Mouse (Mus musculus): ENCODE data around the gene Brd2. TPM values are rescaled to one million over a fixed set of nuclear protein-coding genes. Genes with fewer than 3 reads are reported as not detected.

Gene Brd2
- total and polyA plus RNA-seq, 2 experiments from 2014 or later = 124 to 233 TPM

DNA sequence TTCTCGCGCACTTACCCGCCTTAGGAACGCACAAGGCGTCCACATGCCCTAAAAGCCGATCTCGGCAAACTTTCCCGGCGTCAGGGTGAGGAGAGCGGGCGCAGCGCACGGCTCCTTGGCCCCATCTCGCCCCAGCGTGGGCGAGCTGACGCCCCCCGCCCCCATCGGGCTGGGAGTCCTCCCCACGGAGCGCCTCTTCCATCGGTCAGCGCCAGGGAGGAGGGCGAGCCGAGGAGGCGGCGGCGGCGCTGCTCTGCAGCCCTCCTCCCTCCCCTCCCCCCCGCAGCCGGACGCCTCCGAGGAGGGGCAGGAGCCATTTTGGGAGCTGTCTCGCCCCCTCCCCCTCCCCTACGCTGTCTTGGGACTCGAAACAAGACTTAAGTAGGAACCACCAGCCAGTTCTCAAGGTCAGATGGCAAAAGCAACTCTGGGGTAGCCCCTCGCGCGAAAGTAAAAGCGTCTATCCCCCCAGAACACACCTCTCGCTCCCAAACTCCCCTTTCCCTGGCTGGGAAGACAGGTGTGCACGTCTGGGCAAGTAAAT lies 2.2 kb downstream of the Brd2 start:
- 0% methylated on average over 31 of the region's 42 CpGs for WGBS
- Histone ChIP-seq H3K9ac (replicated peaks; ENCODE audit: low read length, poor library complexity, severe bottlenecking) (peak overlapping the region; percentile 93), H3K4me1 (ENCODE audit: insufficient read depth, low read length) (peaks cover 7% of the 10 kb centered on the region), H3K4me2 (ENCODE audit: low read depth, low read length, poor library complexity, severe bottlenecking) (peak overlapping the region; percentile 86), H3K36me3 (ENCODE audit: insufficient read depth, low read length) (peaks cover 14% of the 10 kb centered on the region), H3K9me3 (ENCODE audit: low read length) (no peaks in the 10 kb centered on the region), H3K27me3 (ENCODE audit: insufficient read depth, low read length) (no peaks in the 10 kb centered on the region), H3K4me3 (ENCODE audit: low read depth, low read length) (peak overlapping the region; percentile 77), H3K27ac (ENCODE audit: low read depth, low read length) (peak overlapping the region; percentile 100)
- DNase-seq (ENCODE audit: low spot score) = peak; percentile 91
- no peak for TF ChIP-seq CTCF (IDR thresholded peaks at IDR 0.05)
- peak; percentile 12; the same call in 1 of the 2 replicates for ATAC-seq (ENCODE audit: low FRiP score)

DNA sequence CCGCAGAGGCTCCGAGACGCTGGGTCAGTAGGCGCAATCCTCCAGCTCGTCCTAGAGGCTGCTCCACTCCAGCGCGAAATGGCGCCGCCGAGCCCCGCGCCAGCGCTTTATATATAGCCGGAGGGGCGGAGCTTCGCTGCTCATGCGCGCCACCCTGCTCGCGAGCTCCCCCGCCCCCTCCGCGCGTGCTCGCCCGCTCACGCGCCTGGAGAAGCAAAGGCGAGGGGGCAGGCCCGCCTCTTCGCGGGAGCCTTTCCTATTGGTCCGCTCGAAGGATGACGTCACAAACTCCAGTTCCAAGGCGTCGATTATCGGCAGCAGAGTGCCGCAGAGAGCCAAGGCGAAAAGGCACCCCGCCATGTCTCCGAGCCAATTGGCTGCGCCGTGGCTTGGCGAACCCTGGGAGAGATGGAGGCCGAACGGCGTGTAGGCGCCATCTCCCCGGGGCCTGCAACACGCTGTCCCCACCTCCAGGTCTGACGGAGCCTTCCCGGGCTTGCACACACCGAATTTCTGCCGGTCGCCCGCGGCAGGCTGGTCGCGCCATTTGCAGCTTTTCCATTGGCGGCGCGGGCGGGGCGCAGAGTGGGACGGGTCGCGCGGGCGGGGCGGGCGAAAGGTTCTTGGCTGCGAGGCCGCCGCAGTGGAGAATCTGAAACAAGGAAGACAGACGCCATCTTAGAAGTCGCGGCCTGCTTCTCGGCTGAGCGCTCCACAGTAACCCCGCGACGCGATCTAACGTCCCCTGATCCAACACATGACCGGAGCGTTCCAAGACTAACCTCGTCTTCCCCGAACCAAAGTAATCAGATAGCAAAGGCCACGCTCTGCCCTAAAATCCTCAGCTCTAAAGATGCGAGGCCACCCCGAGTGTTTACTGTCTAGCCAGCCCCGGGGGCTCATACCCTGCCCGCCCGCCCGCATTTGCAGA lies 2.9 kb downstream of the Brd2 start, which contains the start of gene H2-DMa:
H2-DMa (plus strand) TSS at position 293 of the 931 bp plus-strand sequence.
- peak; percentile 84 for ATAC-seq (ENCODE audit: low FRiP score)
- no peak for TF ChIP-seq CTCF (IDR thresholded peaks at IDR 0.05)
- Histone ChIP-seq H3K36me3 (ENCODE audit: insufficient read depth, low read length) (peaks cover 21% of the 10 kb centered on the region), H3K27ac (ENCODE audit: low read depth, low read length) (peak within 1 kb of the TSS; percentile 100), H3K27me3 (ENCODE audit: insufficient read depth, low read length) (no peaks in the 10 kb centered on the region), H3K9ac (replicated peaks; ENCODE audit: low read length, poor library complexity, severe bottlenecking) (peak within 1 kb of the TSS; percentile 93), H3K9me3 (ENCODE audit: low read length) (no peaks in the 10 kb centered on the region), H3K4me2 (ENCODE audit: low read depth, low read length, poor library complexity, severe bottlenecking) (peak within 1 kb of the TSS; percentile 86), H3K4me1 (ENCODE audit: insufficient read depth, low read length) (peaks cover 7% of the 10 kb centered on the region), H3K4me3 (ENCODE audit: low read depth, low read length) (peak within 1 kb of the TSS; percentile 77)
- peak; percentile 100 for DNase-seq (ENCODE audit: low spot score)
- WGBS = under 1% methylated on average over 95 of the region's 96 CpGs

DNA sequence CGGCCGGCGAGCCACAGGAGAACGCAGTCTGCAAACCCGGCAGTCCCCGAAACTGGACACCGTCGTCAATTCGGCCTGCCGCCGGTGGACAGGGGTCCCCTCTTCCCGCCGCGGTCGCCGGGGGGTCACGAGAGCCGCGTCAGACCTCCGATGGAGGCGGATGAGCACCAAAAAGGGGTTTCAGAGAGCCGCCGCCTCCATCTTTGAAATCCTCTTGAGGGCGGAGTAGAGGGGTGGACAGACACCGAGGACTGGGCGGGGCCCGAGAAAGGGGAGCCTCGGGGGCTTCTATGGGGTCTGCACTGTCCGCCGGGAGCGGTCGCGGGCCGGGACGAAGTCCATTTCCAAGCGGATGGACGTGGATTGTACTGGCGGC lies 3.6 kb downstream of the Brd2 start:
- ATAC-seq (ENCODE audit: low FRiP score) = no peak; the same call in 1 of the 2 replicates
- peak overlapping the region; percentile 77 for H3K4me3 ChIP-seq (ENCODE audit: low read depth, low read length)
- peak overlapping the region; percentile 100 for H3K27ac ChIP-seq (ENCODE audit: low read depth, low read length)
- peak overlapping the region; percentile 81 for H3K9ac ChIP-seq (replicated peaks; ENCODE audit: low read length, poor library complexity, severe bottlenecking)
- no peaks in the 10 kb centered on the region for H3K27me3 ChIP-seq (ENCODE audit: insufficient read depth, low read length)
- 2% methylated on average over 37 of the region's 38 CpGs for WGBS
- H3K4me1 ChIP-seq (ENCODE audit: insufficient read depth, low read length) = peaks cover 5% of the 10 kb centered on the region
- no peaks in the 10 kb centered on the region for H3K9me3 ChIP-seq (ENCODE audit: low read length)
- TF ChIP-seq CTCF (IDR thresholded peaks at IDR 0.05) = no peak
- H3K4me2 ChIP-seq (ENCODE audit: low read depth, low read length, poor library complexity, severe bottlenecking) = peak overlapping the region; percentile 86
- DNase-seq (ENCODE audit: low spot score) = no peak
- H3K36me3 ChIP-seq (ENCODE audit: insufficient read depth, low read length) = peaks cover 28% of the 10 kb centered on the region

DNA sequence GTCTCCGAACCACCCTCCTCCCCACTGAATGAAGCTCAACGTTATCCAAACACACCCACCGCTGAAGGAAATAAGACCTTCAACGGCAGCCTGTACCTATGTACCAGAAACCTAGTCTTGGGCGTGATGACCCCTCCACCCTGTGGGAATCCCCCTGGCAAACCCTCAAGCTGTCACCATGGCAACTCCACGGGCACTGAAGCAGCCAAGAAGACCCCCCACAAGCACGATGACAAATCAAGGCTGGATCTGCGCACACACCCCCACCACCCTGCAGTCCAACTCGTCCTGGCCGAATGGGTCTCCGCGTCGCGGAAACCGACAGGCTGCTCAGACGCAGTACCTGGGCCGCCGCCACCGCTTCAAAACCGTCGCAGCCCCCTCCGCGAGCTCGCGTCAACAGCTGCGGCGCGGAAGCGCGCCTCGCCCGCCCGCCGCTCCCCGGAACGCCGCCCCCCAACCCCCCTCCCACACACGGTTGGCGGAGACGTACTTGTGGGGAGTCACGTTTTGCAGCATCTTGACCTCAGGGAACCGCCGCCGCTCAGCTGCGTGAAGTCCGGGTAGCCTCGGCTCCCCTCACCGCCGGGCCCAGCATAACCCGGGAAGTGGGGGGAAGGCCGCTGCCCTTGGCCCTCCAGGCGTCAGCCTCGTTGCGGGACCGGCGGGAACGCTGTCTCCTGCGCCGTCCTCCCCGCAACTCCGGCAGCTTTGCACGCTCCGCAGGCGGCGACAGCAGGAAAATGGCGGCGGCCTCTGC lies 4.1 kb downstream of the Brd2 start:
- ATAC-seq (ENCODE audit: low FRiP score) (no peak), DNase-seq (ENCODE audit: low spot score) (peak; percentile 60)
- no peaks in the 10 kb centered on the region; the same call in 1 of the 2 replicates for H3K4me1 ChIP-seq (ENCODE audit: insufficient read depth, low read length)
- peak overlapping the region; percentile 86 for H3K4me2 ChIP-seq (ENCODE audit: low read depth, low read length, poor library complexity, severe bottlenecking)
- H3K9ac ChIP-seq (replicated peaks; ENCODE audit: low read length, poor library complexity, severe bottlenecking) = peak overlapping the region; percentile 81
- H3K4me3 ChIP-seq (ENCODE audit: low read depth, low read length) = peak overlapping the region; percentile 77
- H3K36me3 ChIP-seq (ENCODE audit: insufficient read depth, low read length) = peaks cover 33% of the 10 kb centered on the region
- no peaks in the 10 kb centered on the region for H3K9me3 ChIP-seq (ENCODE audit: low read length)
- WGBS = under 1% methylated on average over 62 of the region's 67 CpGs
- no peak for TF ChIP-seq CTCF (IDR thresholded peaks at IDR 0.05)
- no peaks in the 10 kb centered on the region for H3K27me3 ChIP-seq (ENCODE audit: insufficient read depth, low read length)
- peak overlapping the region; percentile 100 for H3K27ac ChIP-seq (ENCODE audit: low read depth, low read length)

- WGBS = 0% methylated on average over 5 of the region's 5 CpGs
- TF ChIP-seq CTCF (IDR thresholded peaks at IDR 0.05) = no peak
- no peaks in the 10 kb centered on the region for H3K27me3 ChIP-seq (ENCODE audit: insufficient read depth, low read length)
These were observed 4.9 kb downstream of the Brd2 start for GRCm38 (mm10) chr17:34117421-34118112.

More at GRCm38 (mm10) chr17:34117421-34118112, 4.9 kb downstream of the Brd2 start:
- Histone ChIP-seq H3K36me3 (ENCODE audit: insufficient read depth, low read length) (peaks cover 41% of the 10 kb centered on the region), H3K9ac (replicated peaks; ENCODE audit: low read length, poor library complexity, severe bottlenecking) (peak overlapping the region; percentile 81), H3K4me2 (ENCODE audit: low read depth, low read length, poor library complexity, severe bottlenecking) (peak overlapping the region; percentile 86), H3K4me1 (ENCODE audit: insufficient read depth, low read length) (no peaks in the 10 kb centered on the region), H3K4me3 (ENCODE audit: low read depth, low read length) (peak overlapping the region; percentile 77), H3K9me3 (ENCODE audit: low read length) (no peaks in the 10 kb centered on the region), H3K27ac (ENCODE audit: low read depth, low read length) (no peak overlapping the region)
- DNase-seq (ENCODE audit: low spot score) (no peak), ATAC-seq (ENCODE audit: low FRiP score) (no peak)

All from midbrain, postnatal 0 days (tissue).